ENCODE assay signal across 8 mouse cellular contexts in genomic region chr7:98784369-98784931, GRCm38 (mm10). TPM values are rescaled to one million over a fixed set of nuclear protein-coding genes. Genes with fewer than 3 reads are reported as not detected.
A peak's percentile ranks its signal among the peaks of the same experiment; 100 is the strongest.
DNase-seq lines count a peak whose midpoint lies in the region; ATAC-seq and TF ChIP-seq lines count a peak whose summit lies in the region.

No protein-coding gene starts in this region.

- peak overlapping the region; percentile 19; the same call in 1 of the 2 replicates for H3K4me2 ChIP-seq in kidney, postnatal 0 days (ENCODE audit: low read length)
- H3K4me2 ChIP-seq in forebrain, embryonic 16.5 days (ENCODE audit: low read length) = no peak overlapping the region
- 0 out of 2 replicates have a peak overlapping the region, but pooled peaks have one; percentile 11 for H3K4me2 ChIP-seq in hindbrain, embryonic 13.5 days
- H3K4me2 ChIP-seq in midbrain, embryonic 15.5 days = peak overlapping the region; percentile 3; the same call in 1 of the 2 replicates

- peak; percentile 21; the same call in 1 of the 2 replicates for TF ChIP-seq CTCF in kidney, postnatal 0 days (IDR thresholded peaks at IDR 0.05; ENCODE audit: low read depth)
- TF ChIP-seq CTCF in kidney, adult 2 months (conservative IDR thresholded peaks at IDR 0.05; ENCODE audit: insufficient read depth, insufficient read length, low read depth, low read length) = no peak

- H3K27me3 ChIP-seq in kidney, postnatal 0 days (ENCODE audit: insufficient read depth, low read length) = no peaks in the 10 kb centered on the region
- H3K27me3 ChIP-seq in kidney, adult 2 months (replicated peaks; ENCODE audit: control insufficient read depth, insufficient read depth, low read length) = no peaks in the 10 kb centered on the region
- H3K27me3 ChIP-seq in forebrain, embryonic 16.5 days (replicated peaks; ENCODE audit: control insufficient read depth, insufficient read depth, low read length) = no peaks in the 10 kb centered on the region
- peaks cover 6% of the 10 kb centered on the region; the same call in 1 of the 2 replicates for H3K27me3 ChIP-seq in hindbrain, embryonic 13.5 days
- H3K27me3 ChIP-seq in midbrain, embryonic 15.5 days (replicated peaks) = peaks cover 5% of the 10 kb centered on the region; the same call in 1 of the 2 replicates

- no peaks in the 10 kb centered on the region for H3K9me3 ChIP-seq in kidney, postnatal 0 days (replicated peaks; ENCODE audit: low read length)
- H3K9me3 ChIP-seq in forebrain, embryonic 16.5 days (ENCODE audit: control insufficient read depth, low read length) = no peaks in the 10 kb centered on the region
- no peaks in the 10 kb centered on the region for H3K9me3 ChIP-seq in hindbrain, embryonic 13.5 days
- no peaks in the 10 kb centered on the region for H3K9me3 ChIP-seq in midbrain, embryonic 15.5 days

- no peak for TF ChIP-seq POLR2A in kidney, adult 2 months (IDR thresholded peaks at IDR 0.05; ENCODE audit: low read depth, low read length)

- peaks cover 12% of the 10 kb centered on the region; the same call in 1 of the 2 replicates for H3K4me1 ChIP-seq in kidney, postnatal 0 days (replicated peaks; ENCODE audit: insufficient read depth, low read length)
- H3K4me1 ChIP-seq in kidney, adult 2 months (ENCODE audit: control insufficient read depth, insufficient read depth, low read length) = peaks cover 3% of the 10 kb centered on the region; the same call in 1 of the 2 replicates
- H3K4me1 ChIP-seq in forebrain, embryonic 16.5 days (replicated peaks; ENCODE audit: control insufficient read depth, insufficient read depth, low read length) = peaks cover 15% of the 10 kb centered on the region
- H3K4me1 ChIP-seq in hindbrain, embryonic 13.5 days (replicated peaks) = peaks cover 24% of the 10 kb centered on the region
- peaks cover 18% of the 10 kb centered on the region for H3K4me1 ChIP-seq in midbrain, embryonic 15.5 days

- H3K4me3 ChIP-seq in kidney, postnatal 0 days (replicated peaks; ENCODE audit: low read depth, low read length) = no peak overlapping the region
- no peak overlapping the region for H3K4me3 ChIP-seq in kidney, adult 2 months (ENCODE audit: insufficient read depth, low read depth, low read length)
- H3K4me3 ChIP-seq in forebrain, embryonic 16.5 days (replicated peaks; ENCODE audit: low read length) = no peak overlapping the region
- H3K4me3 ChIP-seq in hindbrain, embryonic 13.5 days = no peak overlapping the region
- H3K4me3 ChIP-seq in midbrain, embryonic 15.5 days = no peak overlapping the region

- 29% methylated on average over 15 of the region's 15 CpGs for WGBS in kidney, postnatal 0 days
- WGBS in kidney, adult 2 months = 58% methylated on average over 15 of the region's 15 CpGs
- WGBS in forebrain, embryonic 16.5 days = 41% methylated on average over 15 of the region's 15 CpGs
- 46% methylated on average over 15 of the region's 15 CpGs for WGBS in hindbrain, embryonic 13.5 days
- WGBS in midbrain, embryonic 15.5 days = 52% methylated on average over 15 of the region's 15 CpGs

- H3K36me3 ChIP-seq in kidney, postnatal 0 days (ENCODE audit: insufficient read depth, low read length) = no peaks in the 10 kb centered on the region
- H3K36me3 ChIP-seq in kidney, adult 2 months (ENCODE audit: control insufficient read depth, insufficient read depth, low read length) = no peaks in the 10 kb centered on the region
- H3K36me3 ChIP-seq in forebrain, embryonic 16.5 days (ENCODE audit: control insufficient read depth, insufficient read depth) = no peaks in the 10 kb centered on the region
- H3K36me3 ChIP-seq in hindbrain, embryonic 13.5 days = no peaks in the 10 kb centered on the region
- no peaks in the 10 kb centered on the region for H3K36me3 ChIP-seq in midbrain, embryonic 15.5 days (replicated peaks)

- peak; percentile 75 for DNase-seq in kidney, postnatal 0 days (ENCODE audit: low spot score)
- DNase-seq in kidney, adult 2 months = no peak
- DNase-seq in adrenal gland, postnatal 25 days = no peak
- no peak for DNase-seq in adrenal gland, adult (ENCODE audit: inconsistent age in 2 of 2, low spot score in 1 of 2)
- DNase-seq in left cerebral cortex, adult 9 months (ENCODE audit: low spot score in 2 of 2) = no peak

- no peak overlapping the region for H3K9ac ChIP-seq in kidney, postnatal 0 days (ENCODE audit: low read depth, low read length)
- no peak overlapping the region for H3K9ac ChIP-seq in forebrain, embryonic 16.5 days (replicated peaks; ENCODE audit: low read depth, low read length)
- 0 out of 2 replicates have a peak overlapping the region, but pooled peaks have one; percentile 19 for H3K9ac ChIP-seq in hindbrain, embryonic 13.5 days
- no peak overlapping the region; the same call in 1 of the 2 replicates for H3K9ac ChIP-seq in midbrain, embryonic 15.5 days

- peak overlapping the region; percentile 51 for H3K27ac ChIP-seq in kidney, postnatal 0 days
- no peak overlapping the region for H3K27ac ChIP-seq in kidney, adult 2 months (ENCODE audit: insufficient read depth, low read depth, low read length)
- H3K27ac ChIP-seq in forebrain, embryonic 16.5 days (ENCODE audit: low read length) = no peak overlapping the region
- peak overlapping the region; percentile 71 for H3K27ac ChIP-seq in hindbrain, embryonic 13.5 days
- H3K27ac ChIP-seq in midbrain, embryonic 15.5 days = peak overlapping the region; percentile 66

- ATAC-seq in kidney, postnatal 0 days (replicated peaks; ENCODE audit: low FRiP score, low read depth) = 0 out of 2 replicates have a peak, but pooled peaks have one; percentile 6
- ATAC-seq in forebrain, embryonic 16.5 days = peak; percentile 18; the same call in 1 of the 2 replicates
- ATAC-seq in hindbrain, embryonic 13.5 days (ENCODE audit: low FRiP score) = peak; percentile 40; the same call in 1 of the 2 replicates
- peak; percentile 64 for ATAC-seq in midbrain, embryonic 15.5 days (replicated peaks)

RNA-seq across cellular contexts. Expression of gene Wnt11, which starts 50.5 kb away (rescaled TPM):
- polyA plus RNA-seq in kidney, postnatal 0 days (2015; fragmentation: Nextera tagmentation; extraction: Ambion mirVana) = 41.5 and 46.9 TPM in 2 replicates
- polyA plus RNA-seq in kidney, adult 2 months (2012; rRNA removed) = 8.1 and 10.1 TPM in 2 replicates
- 0.37 and 0.53 TPM in 2 replicates for polyA plus RNA-seq in forebrain, embryonic 16.5 days (2015; fragmentation: Nextera tagmentation; extraction: Ambion mirVana)
- polyA plus RNA-seq in hindbrain, embryonic 13.5 days (2015; fragmentation: Nextera tagmentation; extraction: Ambion mirVana) = 2.0 and 2.3 TPM in 2 replicates
- 0.99 and 1.0 TPM in 2 replicates for polyA plus RNA-seq in midbrain, embryonic 15.5 days (2015; fragmentation: Nextera tagmentation; extraction: Ambion mirVana)
- total RNA-seq in adrenal gland, postnatal 25 days (2021) = 1.8 and 1.9 TPM in 2 replicates

Comparison
In these comparisons a context has a peak if more than half of its experiments do, and no peak if none do; other contexts are left out.
1. H3K27ac ChIP-seq: peak in kidney, postnatal 0 days (single experiment), hindbrain, embryonic 13.5 days (single experiment) and midbrain, embryonic 15.5 days (single experiment); none in kidney, adult 2 months (single experiment) and forebrain, embryonic 16.5 days (single experiment).
2. ATAC-seq: peak in every context shown above with its lines; median percentile 64 in midbrain, embryonic 15.5 days; 40 in hindbrain, embryonic 13.5 days; 18 in forebrain, embryonic 16.5 days; 6 in kidney, postnatal 0 days.